Mouse (Mus musculus) T-cell, adult 2 months (primary cell): ENCODE results near the gene Cd164.

Experiments used
- DNase-seq: peaks from one replicate; pipeline ENCODE4 v3.0.0; 2022; ENCODE audit warnings: low spot score

Cd164 gene

GRCm38 (mm10) chr10:41518981-41519618 is at the start of gene Cd164:
TSS of gene Cd164 (plus strand) at chr10:41519414.
- DNase-seq = peak; percentile 88

DNA sequence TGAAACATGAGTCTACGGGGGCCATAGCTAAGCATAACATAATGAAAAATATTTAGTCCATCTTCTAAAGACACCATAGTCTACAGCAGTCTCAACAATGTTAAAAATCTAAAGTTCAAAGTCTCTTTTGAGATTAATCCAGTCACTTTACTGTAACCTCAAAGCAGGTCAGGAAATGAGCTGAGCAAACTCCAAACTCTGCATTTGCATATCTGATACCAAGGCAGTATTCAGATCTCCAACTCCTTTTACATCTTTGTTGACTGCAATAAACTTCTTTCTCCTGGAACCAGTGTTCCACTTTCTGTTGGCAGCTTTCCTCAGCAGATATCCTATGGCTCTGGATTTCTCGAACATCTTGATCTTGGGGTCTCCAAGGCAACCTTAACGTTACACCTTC is 48.5 kb upstream of the Cd164 start:
- DNase-seq = no peak

DNA sequence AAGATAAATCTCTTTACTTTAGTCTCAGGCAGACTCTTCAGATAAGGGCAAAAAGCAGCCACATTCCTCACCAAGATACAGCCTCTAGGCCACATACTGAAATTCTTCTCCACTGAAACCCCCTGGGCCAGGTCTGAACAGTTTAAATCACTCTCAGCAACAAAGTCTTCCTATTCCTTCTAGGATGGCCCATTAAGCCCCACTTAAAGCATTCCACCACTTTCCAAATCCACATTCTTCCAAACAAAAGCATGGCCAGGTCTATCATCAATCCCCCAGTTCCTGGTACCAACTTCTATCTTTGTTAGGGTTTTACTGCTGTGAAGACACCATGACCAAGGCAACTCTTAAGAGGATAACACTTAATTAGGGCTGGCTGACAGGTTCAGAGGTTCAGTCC is 46.7 kb upstream of the Cd164 start:
- no peak for DNase-seq

- peak; percentile 75 for DNase-seq
Observed at GRCm38 (mm10) chr10:41472962-41473481, 46.2 kb upstream of the Cd164 start.

DNA sequence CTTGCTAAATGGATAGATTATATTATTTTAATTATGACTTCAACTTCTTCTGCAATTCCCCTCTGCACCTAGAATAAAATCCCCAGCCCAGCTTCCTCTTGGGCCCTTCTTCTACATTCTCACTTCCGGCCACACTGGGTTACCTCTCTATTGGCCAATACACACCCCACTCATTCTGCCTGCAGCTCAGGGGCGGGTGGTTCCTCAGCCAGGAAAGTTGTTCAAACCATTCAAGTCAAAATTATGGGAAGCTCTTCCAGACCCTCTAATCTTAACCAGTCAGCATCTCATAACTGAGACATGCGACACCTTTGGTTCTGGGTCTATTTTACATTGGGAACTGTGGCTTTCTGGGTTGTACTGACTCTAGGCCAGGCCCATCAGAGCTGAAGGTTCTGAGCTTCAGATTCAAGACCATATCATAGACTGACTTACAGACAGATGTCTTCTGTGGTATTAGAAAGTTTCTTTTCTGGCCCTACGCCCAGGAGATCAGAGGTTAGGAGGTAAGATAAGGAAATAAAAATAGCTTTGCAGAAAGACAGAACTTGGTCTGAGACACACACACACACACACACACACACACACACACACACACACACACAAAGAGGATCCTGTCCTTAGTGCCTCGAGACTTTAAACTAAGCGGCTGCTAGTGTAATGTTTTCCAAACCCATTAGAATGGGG is 45.3 kb upstream of the Cd164 start:
- peak; percentile 64 for DNase-seq

- DNase-seq = no peak
Observed at GRCm38 (mm10) chr10:41474981-41475391, 44.2 kb upstream of the Cd164 start.

DNA sequence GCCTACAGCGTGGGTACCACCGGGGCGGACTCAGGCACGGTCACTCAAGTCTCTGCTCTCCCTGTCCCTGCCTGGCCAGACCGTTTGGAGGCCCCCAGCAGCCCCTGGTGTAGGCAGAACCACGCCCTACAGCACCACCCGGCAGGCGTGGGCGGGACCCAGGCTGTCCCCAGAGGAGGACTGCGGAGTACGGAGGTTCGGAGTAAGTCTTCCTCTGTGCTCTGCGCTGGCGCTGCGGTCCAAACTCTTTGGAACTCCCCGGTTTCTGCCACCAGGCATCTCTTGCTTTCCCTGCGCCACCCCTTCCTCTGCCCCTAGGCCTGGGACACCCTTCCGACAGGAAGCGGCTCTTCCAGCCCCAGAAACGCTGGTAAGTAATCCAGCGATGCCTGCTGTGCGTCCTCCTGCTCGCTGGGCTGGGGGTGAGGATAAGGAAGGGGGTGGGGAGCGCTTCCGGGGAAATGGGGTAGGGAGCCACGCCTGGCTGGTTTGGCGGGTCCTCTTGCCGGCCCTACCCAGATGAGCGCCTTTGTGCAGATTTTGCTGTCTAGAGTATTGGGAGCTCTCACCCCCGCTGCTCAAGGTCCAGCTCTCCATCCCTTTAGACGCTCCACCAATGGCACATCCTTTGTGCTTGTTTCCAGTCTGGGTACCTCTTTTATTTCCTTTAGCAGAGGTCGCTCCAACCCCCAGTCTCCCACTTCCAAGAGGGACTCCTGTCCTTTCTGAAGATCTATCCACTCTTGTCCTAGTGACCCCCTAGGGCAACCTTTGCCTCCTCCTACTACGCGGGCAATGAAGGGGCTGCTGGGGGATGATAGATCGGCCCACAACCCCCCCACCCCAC is 42.8 kb upstream of the Cd164 start, which contains the start of gene Mical1:
Gene Mical1, plus strand, starts transcription at position 144 of the 847 bp plus-strand sequence.
- peak; percentile 73 for DNase-seq

GRCm38 (mm10) chr10:41477018-41477277 is 42.3 kb upstream of the Cd164 start:
- peak; percentile 63 for DNase-seq

- no peak for DNase-seq
Observed at GRCm38 (mm10) chr10:41477278-41478181, 41.7 kb upstream of the Cd164 start.

DNA sequence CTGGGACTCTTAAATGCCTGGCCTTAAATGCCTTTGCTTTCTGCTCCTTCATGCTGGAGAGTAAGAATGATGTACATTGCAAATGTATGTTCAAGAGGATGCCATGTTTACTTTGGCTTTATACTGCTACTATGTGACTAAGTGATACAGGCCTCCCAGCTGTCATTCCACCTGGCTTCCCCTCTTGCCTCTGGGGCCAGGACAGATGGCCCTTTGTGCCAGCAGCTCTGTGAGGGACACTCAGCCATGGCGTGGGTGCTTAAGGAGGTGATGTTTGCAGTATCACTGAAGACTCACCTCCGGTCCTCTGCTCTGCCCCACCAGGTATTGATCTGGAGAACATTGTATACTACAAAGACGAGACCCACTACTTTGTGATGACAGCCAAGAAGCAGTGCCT is 39.3 kb upstream of the Cd164 start:
- DNase-seq = no peak

DNA sequence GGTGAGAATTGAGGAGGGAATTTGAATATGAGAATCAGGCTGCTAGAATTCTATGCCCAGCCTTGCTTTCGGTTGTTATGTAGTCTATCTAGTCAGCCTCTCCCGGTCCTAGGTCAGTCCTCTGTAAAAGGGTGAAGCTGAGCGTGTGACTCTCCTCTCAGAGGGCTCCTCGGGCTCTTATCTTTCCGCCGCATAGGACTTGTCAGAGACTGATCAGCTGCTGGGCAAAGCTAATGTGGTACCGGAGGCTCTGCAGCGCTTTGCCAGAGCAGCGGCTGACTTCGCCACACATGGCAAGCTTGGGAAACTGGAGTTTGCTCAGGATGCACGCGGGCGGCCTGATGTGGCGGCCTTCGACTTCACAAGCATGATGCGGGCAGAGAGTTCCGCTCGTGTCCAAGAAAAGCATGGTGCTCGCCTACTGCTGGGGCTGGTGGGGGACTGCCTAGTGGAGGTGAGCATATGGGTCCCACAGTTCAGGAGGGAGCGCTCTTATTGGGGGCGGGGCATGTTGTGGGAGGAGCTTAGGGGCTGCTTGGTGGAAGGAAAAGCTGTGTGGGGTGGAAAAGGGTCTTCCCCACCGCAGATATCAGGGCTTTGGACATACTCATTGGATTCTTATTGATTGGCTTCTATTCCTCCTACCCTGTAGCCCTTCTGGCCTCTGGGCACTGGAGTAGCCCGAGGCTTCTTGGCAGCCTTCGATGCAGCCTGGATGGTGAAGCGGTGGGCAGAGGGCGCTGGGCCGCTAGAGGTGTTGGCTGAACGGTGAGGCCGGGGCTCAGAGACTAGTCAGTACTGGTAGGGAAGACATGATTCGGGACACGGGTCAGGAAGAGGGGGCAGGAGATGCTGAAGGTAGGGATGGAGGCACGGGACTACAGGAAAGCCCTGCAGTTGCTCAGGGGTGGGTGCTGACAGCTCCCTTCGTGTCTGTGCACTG is 38.0 kb upstream of the Cd164 start:
- no peak for DNase-seq

DNA sequence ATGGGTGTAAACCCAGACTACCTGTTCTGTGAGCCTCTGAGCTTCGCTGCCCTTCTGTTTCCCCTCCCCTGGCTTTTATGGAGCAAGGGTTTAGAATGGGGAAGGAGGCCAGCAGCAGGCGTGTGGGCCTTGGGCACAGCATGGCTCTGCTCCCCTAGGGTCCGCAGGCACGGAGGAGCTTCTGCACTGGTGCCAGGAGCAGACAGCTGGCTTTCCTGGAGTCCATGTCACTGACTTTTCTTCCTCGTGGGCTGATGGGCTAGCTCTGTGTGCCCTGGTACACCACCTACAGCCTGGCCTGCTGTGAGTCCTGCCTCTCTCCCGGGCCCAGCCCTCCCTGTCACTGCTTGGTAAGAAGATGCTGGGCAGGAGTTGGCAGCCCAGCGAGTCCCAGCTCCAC is 36.8 kb upstream of the Cd164 start:
- DNase-seq = no peak

DNA sequence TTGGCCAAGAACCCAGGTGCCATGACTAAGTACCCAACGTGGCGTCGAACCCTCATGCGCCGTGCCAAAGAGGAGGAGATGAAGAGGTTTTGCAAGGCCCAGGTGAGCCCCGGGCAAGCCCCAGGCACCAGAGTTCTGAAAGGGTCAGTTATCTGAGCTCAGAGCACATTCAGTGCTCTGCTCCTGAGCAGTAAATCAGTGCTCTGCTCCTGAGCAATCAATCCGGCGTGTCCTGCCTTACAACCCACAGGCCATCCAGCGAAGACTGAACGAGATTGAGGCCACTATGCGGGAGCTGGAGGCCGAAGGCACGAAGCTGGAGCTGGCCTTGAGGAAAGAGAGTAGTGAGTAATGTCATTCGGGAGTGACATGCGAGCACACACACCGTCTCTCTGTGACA is 33.4 kb upstream of the Cd164 start:
- DNase-seq = no peak

DNA sequence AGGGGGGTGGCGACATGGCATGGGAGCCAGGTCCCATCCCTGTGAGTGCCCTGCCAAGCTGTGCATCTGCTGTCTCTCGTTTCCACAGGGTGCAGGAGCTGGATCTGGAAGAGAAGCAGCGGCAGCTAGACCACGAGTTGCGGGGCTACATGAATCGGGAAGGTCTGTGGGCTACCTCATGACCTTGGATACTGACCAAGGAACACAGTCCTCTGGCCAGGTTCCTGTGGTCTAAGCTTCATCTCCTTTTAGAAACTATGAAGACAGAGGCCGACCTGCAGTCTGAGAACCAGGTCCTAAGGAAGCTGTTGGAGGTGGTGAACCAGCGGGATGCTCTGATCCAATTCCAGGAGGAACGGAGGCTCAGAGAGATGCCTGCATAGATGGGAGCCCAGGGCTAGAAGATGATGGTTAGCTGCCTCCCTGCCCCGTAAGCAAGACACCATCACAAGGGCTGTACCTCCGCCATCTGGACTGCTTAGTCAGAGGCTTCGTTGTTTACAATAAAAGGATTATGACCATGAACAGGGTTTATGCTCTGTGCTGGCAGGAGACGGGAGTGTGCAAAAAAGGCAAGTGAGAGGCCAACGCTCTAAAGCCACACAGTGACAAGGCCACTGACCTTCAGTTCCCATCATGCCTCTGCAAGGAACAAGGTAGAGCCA is 32.6 kb upstream of the Cd164 start:
- DNase-seq = no peak

DNA sequence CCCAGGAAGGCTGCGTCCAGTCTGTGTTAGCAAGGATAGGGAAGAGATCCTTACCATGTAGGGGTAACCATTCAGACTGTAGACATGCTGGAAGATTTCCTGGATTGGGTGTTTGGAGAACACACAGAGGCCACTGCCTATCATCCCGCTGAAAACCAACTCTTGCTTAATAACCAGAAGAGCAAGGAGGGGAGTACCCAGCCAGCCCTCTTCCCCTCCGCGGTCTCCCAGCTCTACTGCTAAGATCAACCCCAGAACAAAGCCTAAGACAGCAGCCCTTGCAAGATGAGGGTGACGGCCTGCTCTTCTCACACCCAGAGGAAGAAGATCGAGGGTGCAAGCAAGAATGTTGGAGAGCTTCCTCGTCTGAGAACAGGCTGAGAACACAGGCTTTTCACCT is 30.3 kb upstream of the Cd164 start:
- DNase-seq = peak; percentile 22

- no peak for DNase-seq
Observed at GRCm38 (mm10) chr10:41489294-41489693, 29.9 kb upstream of the Cd164 start.

GRCm38 (mm10) chr10:41489708-41490517 is 29.3 kb upstream of the Cd164 start, which contains the start of the genes Smpd2 and Ppil6:
TSS of gene Smpd2 (minus strand) at chr10:41490369.
TSS of gene Ppil6 (plus strand) at chr10:41490439.
- peak; percentile 89 for DNase-seq

GRCm38 (mm10) chr10:41490518-41490873 is 28.7 kb upstream of the Cd164 start:
- DNase-seq = no peak

GRCm38 (mm10) chr10:41491111-41491510 is 28.1 kb upstream of the Cd164 start:
- no peak for DNase-seq
